Mouse (Mus musculus) spleen, postnatal 4 days (tissue): ENCODE measurements around the gene Padi3.
A peak's percentile ranks its signal among the peaks of the same experiment; 100 is the strongest.

Experiments
- DNase-seq, 2 experiments: peaks; one replicate each; pipeline ENCODE4 v3.0.0; 2022; ENCODE audit warnings: low spot score in 2 of 2

Gene Padi3

DNA sequence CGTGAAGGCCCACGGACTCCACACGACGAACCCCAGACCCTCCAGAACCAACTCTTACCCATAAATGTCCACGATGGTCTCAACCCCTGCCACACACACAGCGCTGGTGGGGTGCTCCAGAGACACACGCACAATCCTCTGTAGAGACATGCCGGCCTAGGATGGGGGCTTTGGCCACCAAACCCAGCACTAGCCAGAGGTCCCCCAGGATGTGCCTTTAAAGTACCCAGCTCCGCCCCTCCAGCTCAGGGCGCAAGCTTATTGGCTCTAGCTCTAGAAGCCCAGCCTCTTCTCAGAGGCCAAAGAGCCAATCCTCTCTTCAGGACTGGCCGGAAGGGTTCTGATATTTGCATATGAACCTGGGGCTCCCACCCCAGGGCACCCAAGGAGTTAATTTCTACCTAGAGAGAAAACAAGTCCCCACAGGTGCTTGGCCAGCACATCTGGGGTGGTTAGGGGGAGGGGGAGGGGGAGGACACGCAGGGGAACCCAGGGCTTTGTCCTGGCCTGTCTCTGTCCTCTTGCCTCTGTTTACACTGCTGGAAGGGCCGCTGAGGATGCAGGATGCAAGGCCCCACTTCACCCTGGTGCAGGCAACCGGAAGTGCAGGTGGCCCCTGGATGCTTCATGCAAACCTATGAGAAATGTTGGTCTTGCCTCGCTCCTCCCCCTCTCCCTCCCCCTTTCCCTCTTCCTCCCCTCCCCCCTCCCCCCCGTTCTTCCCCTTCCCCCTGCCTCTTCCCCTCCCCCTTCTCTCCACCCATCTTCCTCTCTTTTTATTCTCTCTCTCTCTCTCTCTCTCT, at the start of gene Padi3:
Gene Padi3 (minus strand): TSS at position 191 of the 803 bp plus-strand sequence.
- no peak for DNase-seq

DNA sequence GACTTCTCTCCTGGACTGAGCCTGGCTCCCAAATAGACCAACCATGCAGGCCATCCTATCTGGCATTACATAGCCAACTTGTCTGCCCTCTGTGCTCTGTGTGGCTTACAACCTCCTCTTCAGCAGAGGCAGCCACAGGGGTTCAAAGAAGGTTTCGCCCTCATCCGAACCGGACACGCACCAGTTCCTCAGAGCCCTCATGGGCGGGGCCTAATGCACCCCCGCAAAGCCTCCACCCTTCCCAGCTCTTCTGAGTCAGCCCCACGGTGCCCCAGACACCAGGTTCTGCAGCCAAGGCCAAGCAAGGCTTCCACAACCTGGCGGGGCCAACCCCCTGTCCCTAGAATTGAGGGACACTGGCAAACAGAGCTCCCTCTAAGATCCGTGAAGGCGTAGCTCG, 48.8 kb upstream of the Padi3 start:
- DNase-seq: peak; percentile 35 to 69

DNA sequence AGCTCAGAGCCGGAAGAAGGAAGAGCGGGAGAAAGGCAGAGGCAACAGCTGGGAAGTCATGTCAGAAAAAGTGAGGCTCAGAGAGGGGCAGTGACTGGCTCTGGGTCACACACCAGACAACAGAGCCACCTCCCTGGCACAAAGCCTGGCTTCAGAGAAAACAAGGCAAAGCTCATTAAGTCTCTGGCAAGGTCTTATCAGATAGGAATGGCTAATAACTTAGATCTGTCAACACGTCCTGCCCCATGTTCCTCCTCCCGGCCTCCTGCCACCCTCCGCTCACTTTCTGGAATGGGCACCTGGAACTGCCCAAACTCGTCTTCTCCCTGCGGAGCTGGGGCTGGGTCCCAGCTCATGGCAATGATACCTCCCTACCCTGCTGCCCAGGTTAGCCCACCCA, 47.4 kb upstream of the Padi3 start:
- DNase-seq: no peak

DNA sequence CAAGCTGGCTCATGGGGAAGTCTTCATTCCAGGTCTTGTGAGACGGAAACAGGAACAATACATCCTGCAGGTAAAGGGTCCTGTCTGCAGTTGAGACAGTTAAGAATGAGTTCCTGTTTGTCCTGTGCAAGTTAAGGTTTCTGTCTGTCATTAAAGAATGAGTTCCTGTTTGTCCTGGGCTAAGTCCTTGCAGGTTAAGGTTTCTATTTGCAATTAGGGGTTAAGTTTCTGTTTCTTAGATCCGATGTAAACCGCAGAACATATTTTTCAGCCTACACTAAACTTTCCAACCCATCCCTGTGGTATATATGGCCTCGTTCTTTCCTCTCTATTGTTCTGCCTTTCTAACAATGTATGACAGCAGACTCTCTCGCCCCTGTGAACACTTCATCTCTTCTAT, 46.6 kb upstream of the Padi3 start:
- DNase-seq: no peak

DNA sequence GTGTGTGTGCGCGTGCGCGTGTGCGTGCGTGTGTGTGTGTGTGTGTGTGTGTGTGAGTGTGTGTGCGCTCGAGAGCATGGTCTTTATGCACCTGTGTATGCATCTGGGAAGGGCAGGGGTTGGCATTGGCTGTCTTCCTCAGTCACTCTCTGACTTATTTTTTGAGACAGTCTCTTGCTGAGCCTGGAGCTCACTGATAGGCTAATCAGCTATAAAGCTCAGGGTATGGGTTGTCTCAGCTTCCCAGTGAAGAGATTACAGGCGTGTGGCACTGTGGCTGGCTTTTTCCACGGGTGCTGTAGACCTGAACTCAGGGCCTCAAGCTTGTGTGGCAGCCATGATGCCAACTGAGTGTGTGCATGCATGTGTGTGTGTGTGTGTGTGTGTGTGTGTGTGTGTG, 44.7 kb upstream of the Padi3 start:
- DNase-seq: peak in 1 of 2 experiments; percentile 59

DNA sequence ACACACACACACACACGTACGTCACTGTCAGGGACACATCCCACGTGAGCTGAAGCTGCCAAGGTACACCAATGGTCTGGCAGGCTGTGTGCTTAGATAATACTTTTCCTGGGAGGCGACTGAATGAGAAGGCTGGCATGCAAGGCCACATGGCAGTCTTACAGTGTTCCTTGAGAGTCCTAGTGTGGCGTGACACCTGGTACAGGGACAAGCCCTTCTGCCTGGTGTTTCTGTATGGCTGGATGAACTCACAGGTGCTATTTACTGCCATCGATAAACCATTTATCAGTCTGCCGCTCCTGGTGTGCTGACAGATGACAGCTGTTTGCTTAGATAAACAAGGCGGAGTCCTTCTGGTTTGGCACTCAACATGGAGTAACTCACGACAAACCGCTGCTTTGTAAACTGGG, 44.0 kb upstream of the Padi3 start:
- peak in 1 of 2 experiments; percentile 60 for DNase-seq

DNA sequence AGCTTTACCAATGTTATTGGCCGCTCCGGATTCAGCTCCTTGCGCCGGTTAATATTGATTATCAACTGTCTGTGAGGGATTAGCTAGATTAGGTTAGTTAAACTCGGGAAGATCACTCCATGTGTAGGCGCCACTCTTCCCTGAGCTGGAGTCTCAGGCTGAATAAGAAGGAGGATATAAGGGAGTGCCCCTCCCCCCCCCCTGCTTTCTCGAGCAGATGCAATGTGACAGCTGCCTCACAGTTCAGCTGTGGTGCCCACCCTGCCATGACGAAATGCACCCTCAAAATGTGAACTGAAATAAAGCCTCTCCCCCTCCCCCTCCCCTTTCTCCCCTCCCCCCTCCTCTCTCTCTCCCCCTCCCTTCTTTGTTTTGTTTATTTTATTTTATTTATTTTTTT, 43.2 kb upstream of the Padi3 start:
- DNase-seq: no peak

DNA sequence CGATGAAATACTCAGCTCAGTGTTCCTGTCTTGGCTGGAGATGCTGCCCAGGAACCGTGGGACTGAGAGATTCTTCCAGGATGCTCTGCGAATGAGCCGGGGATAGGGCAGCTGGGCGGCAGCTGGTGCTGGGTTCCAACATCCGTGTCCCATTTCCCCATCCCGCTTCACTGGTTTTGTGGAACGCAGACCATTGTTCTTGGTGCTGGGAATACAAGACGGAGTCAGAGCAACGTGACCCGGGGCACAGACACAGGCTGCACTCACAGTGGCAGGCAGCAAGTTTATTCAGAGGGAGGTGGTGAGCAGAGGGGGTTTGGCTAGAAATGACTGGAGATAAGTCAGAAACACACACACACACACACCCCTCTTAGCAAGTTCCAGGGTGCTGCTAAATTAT, 38.9 kb upstream of the Padi3 start:
- no peak for DNase-seq

DNA sequence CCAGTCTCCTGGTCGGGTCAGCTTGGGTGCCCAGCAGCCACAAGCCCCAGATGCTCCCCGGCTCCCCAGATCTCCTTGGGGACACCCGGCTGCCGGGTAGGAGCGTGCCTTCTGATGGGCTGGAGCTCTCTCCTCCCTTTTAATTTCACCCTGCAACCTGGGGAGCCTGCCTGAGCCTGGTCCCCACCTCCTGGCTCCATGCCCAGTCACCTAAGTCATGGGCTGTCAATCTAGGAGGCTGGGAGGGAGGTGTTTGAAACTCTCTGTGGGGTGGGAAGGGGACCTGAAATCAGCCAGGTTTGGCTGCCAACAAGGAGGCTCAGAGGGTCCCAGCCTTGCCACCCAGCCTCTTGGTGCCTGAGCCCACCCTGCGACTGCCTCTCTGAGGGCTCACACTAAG, 35.2 kb upstream of the Padi3 start, which contains the start of gene Padi1:
Gene Padi1 (minus strand): TSS at position 113 of the 400 bp plus-strand sequence.
- no peak for DNase-seq

DNA sequence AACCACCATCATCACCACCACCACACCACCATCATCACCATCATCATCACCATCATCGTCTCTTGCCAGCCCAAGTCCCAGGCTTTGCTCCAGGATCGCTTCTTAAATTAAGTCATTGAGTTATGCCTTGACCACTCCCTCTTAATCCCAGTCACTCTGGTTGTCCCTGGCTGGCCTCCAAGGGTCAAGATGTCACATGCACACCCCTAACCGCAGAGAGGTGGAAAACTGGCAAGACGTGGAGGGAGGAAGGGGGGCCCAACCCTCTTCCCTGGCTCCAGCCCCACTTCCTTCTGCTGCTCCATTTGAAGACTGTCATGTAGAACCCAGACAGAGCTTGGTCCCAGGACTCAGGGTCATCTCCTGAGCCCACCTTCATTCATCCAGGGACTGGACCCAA, 34.5 kb upstream of the Padi3 start:
- DNase-seq: no peak

DNA sequence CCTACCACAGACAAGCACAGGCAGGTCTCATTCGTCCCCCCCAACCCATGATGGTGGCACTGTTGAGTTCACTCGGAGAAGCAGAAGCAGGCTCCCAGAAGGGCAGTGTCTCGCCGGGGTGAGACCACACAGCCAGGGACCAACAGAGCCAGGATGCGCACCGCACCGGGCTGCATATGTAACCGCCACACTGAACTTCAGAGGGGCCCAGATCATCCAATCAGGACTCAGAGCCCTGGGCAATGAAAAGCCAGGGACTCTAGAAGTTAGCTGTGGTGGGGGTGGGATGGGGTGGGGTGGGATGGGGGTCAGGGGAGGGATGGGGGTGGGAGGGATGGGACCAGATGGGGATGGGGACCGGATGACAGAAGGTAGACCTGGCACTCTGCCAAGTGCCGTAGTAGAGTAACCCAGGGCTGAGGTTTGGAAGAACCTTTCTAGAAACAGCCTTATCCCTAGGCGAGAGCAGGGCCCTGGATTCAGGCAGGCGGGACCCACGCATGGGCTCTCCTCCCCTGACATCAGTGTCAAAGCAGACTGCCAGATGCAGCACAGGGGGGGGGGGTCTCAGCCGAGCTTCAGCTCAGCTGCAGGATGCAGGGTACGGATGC, 33.3 kb upstream of the Padi3 start:
- no peak for DNase-seq

DNA sequence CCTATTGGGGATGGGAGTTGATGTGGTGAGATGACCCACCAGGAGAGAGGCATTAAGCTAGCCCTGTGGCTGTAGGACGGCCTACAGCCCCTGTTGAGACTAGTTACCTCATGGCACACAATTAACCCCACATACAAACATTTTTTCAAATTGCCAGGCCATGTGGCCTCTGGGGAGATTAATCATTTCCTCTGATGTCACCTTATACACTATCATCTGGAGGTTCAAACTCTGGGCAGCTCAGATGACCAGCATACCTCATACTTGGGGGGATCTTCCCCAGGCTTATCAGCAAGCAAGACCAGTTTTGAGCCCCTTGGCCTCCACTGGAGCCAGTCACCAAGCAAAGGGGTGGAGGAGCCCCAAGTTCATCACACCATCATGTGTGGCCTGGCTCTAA, 32.5 kb upstream of the Padi3 start:
- DNase-seq: no peak

DNA sequence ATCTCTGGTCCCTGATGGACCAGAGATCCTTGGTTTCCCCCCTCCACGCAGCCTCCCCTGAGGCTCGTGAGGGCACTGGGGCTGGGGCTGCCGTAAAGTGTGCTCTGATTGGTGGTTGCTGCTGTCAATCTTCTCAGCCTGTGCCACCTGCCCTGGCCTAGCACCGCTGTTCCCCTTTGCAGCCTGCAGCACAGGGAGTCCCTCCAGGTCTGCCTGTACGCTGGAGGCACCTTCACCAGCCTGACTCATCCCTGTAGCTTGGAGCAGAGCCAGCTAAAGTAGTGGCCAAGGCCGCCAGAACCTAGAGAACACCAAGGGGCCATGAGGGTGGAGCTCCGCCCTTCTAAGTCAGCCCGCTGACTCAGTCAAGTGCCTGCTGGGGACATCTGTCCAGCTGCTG, 27.4 kb upstream of the Padi3 start:
- DNase-seq: no peak

DNA sequence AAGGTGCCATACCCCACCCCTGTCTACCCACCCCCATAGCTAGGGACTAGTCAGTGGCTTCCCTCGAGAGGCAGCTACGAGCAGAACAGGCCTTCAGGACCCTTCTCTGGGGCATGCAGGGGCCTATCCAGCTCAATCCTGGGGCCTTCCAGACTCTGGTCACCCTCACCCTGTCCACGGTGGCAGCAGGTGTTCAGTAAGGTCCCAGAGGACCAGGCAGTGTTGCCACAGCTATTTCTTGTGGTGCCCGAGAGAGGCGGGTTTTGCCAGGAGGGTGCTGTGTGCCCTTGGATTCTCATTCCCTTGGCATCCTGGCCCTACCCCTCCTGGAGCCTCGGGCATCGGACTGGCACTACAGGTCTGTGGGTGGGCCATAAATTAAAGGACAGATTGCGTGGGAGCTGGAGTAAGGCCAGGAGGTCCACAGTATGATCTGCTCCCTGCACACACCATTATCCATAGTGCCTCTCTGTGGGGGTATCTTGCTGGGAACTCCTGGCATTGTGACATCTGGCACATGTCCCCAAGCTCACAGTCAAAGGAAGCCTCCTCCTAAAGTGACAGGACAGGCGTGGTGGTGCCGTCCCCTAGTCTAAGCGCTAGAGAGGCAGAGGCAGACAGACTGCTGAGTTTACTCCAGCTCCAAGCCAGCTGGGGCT, 25.9 kb upstream of the Padi3 start:
- no peak for DNase-seq

DNA sequence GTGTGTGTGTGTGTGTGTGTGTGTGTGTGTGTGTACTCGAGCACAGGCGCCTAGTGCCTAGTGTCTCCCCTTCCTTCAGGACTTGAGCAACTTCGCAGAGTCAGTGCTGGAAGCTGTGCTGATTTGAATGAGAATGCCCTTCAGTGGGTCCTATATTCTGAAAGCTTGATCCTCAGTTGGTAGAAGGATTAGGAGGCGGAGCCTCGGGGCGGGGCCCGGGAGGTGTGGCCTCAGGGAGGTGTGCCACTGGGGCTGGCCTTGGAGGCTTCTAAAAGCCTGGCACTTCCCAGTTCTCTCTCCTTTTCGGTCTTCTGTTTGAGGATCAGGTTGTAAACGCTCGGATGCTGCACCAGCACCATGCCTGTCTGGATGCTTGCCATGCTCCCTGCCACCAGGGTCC, 25.2 kb upstream of the Padi3 start:
- DNase-seq: peak; percentile 70 to 77

DNA sequence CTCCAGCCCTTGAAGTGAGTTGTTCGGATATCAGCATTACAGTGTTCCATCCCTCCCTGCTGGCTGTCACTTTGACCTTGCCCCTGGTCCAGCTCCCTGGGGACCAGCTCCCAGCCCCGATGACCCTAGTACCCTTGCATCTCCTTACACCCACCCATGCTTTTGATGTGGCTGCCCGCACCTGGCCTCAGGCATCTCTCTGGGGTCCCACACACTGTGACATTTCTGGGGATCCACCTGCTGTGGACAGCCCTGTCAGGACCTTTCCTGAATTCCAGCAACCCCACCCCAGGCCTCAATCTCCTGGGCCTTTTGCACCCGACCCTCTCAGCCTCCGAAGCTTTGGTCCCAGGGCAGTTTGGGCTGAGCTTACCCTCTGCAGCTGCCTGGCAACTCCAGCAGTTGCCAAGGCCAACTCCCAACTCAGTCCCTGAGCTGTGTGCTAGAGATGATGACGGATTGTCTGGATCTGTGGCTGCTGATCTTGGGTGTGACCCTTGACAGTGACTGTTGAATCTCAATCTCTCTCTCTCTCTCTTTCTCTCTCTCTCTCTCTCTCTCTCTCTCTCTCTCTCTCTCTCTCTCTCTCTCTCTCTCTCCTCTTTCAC, 24.0 kb upstream of the Padi3 start:
- DNase-seq: no peak

DNA sequence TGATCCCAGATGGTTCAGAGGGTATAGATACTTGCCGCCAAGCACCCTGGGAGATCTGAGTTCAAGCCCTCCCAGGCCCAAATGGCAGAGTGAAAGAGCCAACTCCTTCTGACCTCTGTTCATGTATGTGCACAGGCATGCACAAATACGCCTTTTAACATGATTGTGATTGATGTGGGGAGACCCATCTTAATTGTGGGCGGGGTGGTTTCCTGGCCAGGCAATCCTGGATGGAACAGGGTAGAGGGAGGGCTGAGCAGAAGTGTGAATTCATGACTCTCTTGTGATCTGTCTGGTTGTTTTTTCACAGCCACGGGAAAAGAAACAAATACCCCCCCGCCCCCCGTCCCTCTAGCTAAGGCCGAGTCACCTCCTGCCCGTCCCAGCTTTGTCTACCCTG, 22.4 kb upstream of the Padi3 start:
- DNase-seq: no peak

DNA sequence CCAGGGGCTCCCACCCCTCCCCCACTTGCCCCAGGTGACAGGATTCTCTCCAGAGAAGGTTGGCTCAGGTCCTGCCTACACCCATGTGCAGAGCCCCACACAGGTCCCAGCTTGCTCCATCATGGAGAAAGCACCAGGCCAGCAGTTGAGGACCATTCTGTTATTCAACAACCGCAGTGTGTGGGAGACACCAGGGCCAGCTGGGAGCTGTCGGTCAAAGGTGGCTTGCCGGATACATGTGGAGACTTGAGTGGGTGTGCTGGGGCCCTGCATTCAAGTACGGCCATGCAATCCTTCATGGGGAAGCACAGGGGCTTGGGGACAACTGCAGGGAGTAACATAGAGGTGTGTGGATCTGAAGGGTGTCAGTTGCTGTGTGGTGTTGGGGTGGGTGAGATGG, 21.4 kb upstream of the Padi3 start:
- no peak for DNase-seq

DNA sequence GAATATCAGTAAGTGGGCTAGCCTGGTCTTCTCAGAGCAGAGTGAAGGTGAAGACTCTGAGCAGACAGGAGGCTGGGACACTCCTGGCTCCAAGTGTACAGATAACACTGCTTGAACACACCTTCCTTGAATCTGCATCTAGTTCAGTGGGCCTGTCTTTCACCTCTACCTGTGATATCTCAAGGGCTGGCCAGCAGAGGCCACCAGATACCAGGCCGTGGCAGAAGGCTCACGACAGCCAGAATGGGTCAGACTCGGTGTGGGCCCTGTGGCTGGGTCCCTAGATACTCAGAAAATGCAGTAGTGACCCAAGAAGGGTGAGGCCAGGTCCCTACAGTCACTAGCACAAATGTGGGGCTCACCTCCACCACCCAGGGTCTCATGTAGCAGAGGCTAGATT, 16.8 kb upstream of the Padi3 start:
- no peak for DNase-seq

DNA sequence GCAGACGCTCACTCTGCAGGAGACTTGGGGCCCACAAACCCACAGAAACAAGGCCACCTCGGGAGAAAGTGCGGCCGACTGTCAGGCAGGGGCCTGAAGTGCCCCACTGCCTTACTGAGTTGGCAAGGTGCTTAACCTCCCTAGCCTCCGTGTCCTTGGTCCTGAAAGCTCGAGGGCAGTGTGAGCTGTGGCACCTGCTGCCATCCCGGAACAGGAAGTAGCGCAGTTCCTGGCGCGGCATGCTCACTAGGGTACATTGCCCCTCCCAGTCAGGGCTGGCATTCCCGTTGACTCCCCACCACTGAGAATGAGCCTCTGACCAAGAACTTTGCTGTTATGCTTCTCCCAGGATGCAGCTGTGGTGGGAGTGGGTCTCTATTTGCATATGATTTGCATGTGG, 15.5 kb upstream of the Padi3 start:
- no peak for DNase-seq

DNA sequence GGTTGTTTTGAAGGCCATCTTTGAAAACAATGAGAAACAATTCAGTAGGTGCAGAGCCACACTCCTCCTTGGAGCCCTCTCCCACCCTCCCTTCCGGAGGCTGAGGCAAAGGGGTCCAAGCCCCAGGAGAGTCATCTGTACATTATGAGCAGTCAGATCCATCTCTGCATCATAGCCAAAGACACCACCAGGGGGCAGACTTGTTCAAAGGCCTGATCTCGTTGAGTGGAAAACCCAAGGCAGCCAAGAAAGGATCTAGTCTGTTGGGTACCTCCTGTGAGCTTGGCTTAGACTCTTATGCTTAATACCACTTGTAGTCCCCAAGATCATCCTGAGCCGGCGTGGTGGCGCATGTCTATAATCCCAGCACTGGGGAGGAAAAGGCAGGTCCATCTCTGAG, 11.5 kb upstream of the Padi3 start:
- DNase-seq: peak; percentile 65 to 86

DNA sequence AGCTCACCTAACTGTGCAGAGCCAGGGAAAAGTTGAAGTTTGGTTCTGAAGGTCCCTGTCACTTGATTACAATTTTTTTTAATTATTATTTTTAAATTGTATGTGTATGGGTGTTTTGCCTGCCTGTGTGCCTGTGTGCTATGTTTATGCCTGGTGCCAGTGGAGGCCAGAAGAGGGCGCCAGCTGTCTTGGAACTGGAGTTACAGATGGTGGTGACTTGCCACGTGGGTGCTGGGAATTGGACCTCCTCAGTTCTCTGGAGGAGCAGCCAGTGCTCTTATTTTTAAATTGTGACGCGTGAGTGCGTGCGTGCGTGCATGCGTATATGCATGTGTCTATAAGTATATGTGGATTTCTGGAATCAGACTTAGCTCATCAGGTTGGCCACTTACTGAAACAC, 7.0 kb upstream of the Padi3 start:
- no peak for DNase-seq
